Mouse (Mus musculus) embryonic facial prominence, embryonic 11.5 days (tissue): ENCODE results near the gene Ccdc3. TPM values are rescaled to one million over a fixed set of nuclear protein-coding genes. Genes with fewer than 3 reads are reported as not detected.
"Not testable (repeated sequence)": the region's sequence is repeated elsewhere in the genome, so short reads cannot be mapped to it uniquely, and the experiment has no call there.

Experiments
- ATAC-seq: fragments of 200-750 bp; cut with Nextera tagmentation; replicated peaks from 2 replicates; pipeline ENCODE4 v1.8.0; 2017; ENCODE audit warnings: low read depth; ENCODE audit not compliant: insufficient number of reproducible peaks, low FRiP score, low TSS enrichment
- DNase-seq: peaks from one replicate; pipeline ENCODE4 v3.0.0-alpha.2; 2015; ENCODE audit warnings: low spot score
- H3K27ac ChIP-seq: fragments of 300-500 bp; sonication (generic); replicated peaks from 2 replicates; pipeline ENCODE4 v1.5.1; 2014; ENCODE audit warnings: mild to moderate bottlenecking, low read depth, low read length, control low read depth
- H3K27me3 ChIP-seq: fragments of 300-500 bp; sonication (generic); 2 replicates; pipeline ENCODE4 v1.6.1; 2014; ENCODE audit warnings: mild to moderate bottlenecking, low read length, moderate library complexity, mixed read lengths; ENCODE audit not compliant: control insufficient read depth, insufficient read depth
- H3K36me3 ChIP-seq: fragments of 300-500 bp; sonication (generic); replicated peaks from 2 replicates; pipeline ENCODE4 v1.6.1; 2014; ENCODE audit warnings: low read depth, mild to moderate bottlenecking, low read length, moderate library complexity, mixed read lengths; ENCODE audit not compliant: control insufficient read depth, insufficient read depth
- H3K4me1 ChIP-seq: fragments of 300-500 bp; sonication (generic); 2 replicates; pipeline ENCODE4 v1.6.1; 2014; ENCODE audit warnings: low read length, mixed read lengths; ENCODE audit not compliant: control insufficient read depth, insufficient read depth
- H3K4me2 ChIP-seq: fragments of 300-500 bp; sonication (generic); 2 replicates; pipeline ENCODE4 v1.6.1; 2014; ENCODE audit warnings: low read depth, mild to moderate bottlenecking, control low read depth, low read length, moderate library complexity
- H3K4me3 ChIP-seq: fragments of 300-500 bp; sonication (generic); 2 replicates; pipeline ENCODE4 v1.5.1; 2014; ENCODE audit warnings: low read depth, low read length, control low read depth
- H3K9ac ChIP-seq: fragments of 300-500 bp; sonication (generic); replicated peaks from 2 replicates; pipeline ENCODE4 v1.6.1; 2014; ENCODE audit warnings: mild to moderate bottlenecking, control low read depth, low read length
- H3K9me3 ChIP-seq: fragments of 300-500 bp; sonication (generic); replicated peaks from 2 replicates; pipeline ENCODE4 v1.6.1; 2016; ENCODE audit warnings: mild to moderate bottlenecking, low read length, inconsistent platforms, mixed read lengths; ENCODE audit not compliant: control insufficient read depth
- WGBS: fragments of 180-500 bp; shearing (Covaris S2); extraction: QIAGEN DNeasy Blood & Tissue Kit; methylation state at CpG from one replicate; pipeline ENCODE4 v1.1.7; 2014; 5-methylcytosine and 5-hydroxymethylcytosine counted together
- polyA plus RNA-seq: library from polyadenylated mRNA; unstranded; fragments of >200 nt; fragmentation: Nextera tagmentation; extraction: Ambion mirVana; gene quantifications from 2 replicates; pipeline ENCODE4 v1.2.1, GENCODE M21; 2014

Gene Ccdc3
- polyA plus RNA-seq, 1 experiment from 2014 or later = 2.4 TPM

DNA sequence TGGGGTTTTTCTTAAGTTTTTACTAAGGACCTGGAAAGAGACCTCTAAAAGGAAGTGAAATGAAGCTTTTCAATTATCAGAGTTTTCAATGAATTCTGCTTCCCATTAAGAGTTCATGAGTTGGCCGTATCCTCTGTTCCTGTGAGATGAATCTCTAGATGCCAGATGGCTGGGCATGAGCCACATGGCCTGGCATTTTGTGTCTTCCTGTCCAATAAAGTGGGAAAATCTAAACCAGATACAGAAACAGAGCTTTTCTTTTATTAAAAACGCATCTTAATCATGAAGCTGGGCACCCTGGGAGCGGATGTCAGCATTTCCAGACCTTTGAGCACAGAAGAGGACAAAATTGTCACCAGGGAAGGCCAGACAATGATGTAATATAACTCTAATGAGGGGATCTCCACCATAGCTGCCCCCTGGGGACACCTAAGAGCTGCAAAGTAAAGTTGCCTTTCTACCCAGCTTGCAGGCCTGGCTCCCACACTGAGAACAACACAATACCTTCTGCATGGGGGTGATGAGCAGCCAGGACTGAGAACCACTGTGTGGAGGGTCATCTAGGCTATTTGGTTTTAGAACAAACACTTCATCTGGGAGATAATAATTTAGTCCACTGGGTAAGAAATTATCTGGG is 99.4 kb downstream of the Ccdc3 start:
- DNase-seq = no peak
- no peak overlapping the region for H3K4me3 ChIP-seq
- H3K4me2 ChIP-seq = no peak overlapping the region
- H3K9ac ChIP-seq = no peak overlapping the region
- ATAC-seq = no peak
- H3K27ac ChIP-seq = no peak overlapping the region
- WGBS = 50% methylated on average over 3 of the region's 3 CpGs
- H3K4me1 ChIP-seq = no peaks in the 10 kb centered on the region
- H3K27me3 ChIP-seq = no peaks in the 10 kb centered on the region
- no peaks in the 10 kb centered on the region for H3K9me3 ChIP-seq
- H3K36me3 ChIP-seq = no peaks in the 10 kb centered on the region

DNA sequence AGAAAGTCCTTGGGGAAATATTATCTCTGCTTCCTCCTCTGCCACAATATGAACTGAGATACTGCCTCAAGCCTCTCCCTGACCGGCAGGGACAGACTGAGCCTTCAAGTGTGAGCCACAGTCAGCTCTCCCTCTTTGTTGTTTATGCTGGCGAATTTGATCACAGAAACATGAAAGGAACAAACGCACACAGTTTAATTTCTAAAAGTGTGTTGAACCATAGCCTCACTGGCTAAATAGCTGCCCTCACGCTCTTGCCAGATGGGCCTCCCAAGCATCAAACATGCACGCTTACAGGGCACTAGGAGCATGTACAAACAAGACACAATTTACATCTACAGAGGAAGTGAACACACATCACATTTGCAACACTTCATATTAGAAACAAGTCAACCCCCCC is 100.3 kb downstream of the Ccdc3 start:
- no peak overlapping the region for H3K4me3 ChIP-seq
- no peaks in the 10 kb centered on the region for H3K27me3 ChIP-seq
- no peak overlapping the region for H3K4me2 ChIP-seq
- no peak overlapping the region for H3K27ac ChIP-seq
- H3K36me3 ChIP-seq = no peaks in the 10 kb centered on the region
- no peaks in the 10 kb centered on the region for H3K9me3 ChIP-seq
- DNase-seq = no peak
- WGBS = 80% methylated on average over 5 of the region's 5 CpGs
- H3K4me1 ChIP-seq = no peaks in the 10 kb centered on the region
- no peak overlapping the region for H3K9ac ChIP-seq
- no peak for ATAC-seq

DNA sequence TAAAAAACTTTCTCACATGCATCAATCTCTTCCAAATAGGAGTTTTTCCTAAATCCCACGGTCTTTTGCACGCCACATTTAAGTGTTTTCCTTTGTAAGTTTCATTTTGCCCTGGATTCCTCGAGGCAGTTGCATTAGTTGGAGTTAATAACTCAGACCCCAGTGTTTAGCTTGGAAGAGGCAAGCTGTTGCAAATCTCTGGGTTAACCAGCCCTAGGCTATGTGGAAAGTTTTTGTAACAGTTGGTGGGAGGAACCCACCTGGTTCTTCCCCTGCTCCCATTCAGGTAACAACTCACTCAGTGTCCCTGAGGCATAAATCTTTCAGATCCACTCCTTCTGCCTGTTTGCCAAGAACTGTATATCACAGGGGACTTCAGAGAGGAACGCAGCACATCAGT is 101.9 kb downstream of the Ccdc3 start:
- ATAC-seq (no peak), DNase-seq (peak; percentile 22)
- Histone ChIP-seq H3K36me3 (no peaks in the 10 kb centered on the region), H3K9ac (no peak overlapping the region), H3K4me1 (no peaks in the 10 kb centered on the region), H3K4me2 (no peak overlapping the region), H3K27ac (no peak overlapping the region), H3K27me3 (no peaks in the 10 kb centered on the region), H3K4me3 (no peak overlapping the region), H3K9me3 (no peaks in the 10 kb centered on the region)
- 73% methylated on average over 4 of the region's 4 CpGs for WGBS

DNA sequence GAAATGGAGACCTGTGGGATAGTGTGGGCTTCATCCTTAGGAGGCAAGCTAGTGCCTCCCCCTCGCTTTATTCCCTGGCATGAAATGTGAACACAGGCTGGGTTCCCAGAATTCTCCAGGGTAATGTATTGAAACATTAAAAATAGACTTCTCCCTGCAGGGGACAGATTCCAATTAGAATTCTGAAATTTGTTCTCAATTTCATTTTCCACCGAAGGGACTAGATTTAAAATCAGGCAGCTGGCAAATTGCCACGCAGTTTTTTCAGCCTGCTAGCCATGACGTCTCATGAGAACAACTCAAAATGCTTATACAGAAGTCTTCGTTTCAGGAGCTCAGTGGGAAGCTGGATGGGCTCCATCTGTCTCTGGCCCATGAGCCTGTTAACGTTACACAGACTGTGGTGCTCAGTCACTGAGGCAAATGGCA is 103.9 kb downstream of the Ccdc3 start:
- DNase-seq (no peak), ATAC-seq (no peak)
- H3K36me3 ChIP-seq = no peaks in the 10 kb centered on the region
- H3K4me1 ChIP-seq = no peaks in the 10 kb centered on the region
- 58% methylated on average over 6 of the region's 6 CpGs for WGBS
- no peaks in the 10 kb centered on the region for H3K27me3 ChIP-seq
- H3K4me2 ChIP-seq = no peak overlapping the region
- H3K27ac ChIP-seq = no peak overlapping the region
- H3K9ac ChIP-seq = no peak overlapping the region
- H3K4me3 ChIP-seq = no peak overlapping the region
- H3K9me3 ChIP-seq = no peaks in the 10 kb centered on the region

GRCm38 (mm10) chr2:5249199-5249598 is 111.6 kb downstream of the Ccdc3 start:
- not testable (repeated sequence) for H3K9me3 ChIP-seq, H3K27me3 ChIP-seq, H3K4me1 ChIP-seq, H3K4me2 ChIP-seq, ATAC-seq, H3K27ac ChIP-seq, H3K36me3 ChIP-seq, H3K4me3 ChIP-seq, DNase-seq, H3K9ac ChIP-seq
- WGBS = 94% methylated on average over 6 of the region's 6 CpGs

DNA sequence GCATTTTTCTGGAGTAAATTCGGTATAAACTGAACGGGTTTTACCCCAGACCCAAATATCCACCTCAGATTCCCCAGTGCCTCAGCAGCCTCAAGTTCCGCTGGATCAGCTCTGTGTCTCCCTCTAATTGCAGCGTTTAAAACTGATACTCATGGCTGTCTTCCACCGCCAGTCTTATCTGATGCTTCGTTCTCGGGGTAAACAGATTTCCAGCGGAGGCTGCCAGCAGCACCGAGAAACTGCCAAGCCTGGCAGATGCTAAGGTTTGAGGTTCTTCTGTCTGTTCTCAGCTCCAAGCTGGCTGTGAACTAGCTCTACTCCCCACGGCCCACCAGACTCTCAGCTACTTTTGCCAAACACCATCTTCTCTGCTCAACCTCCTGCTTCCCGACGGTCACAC is 112.4 kb downstream of the Ccdc3 start:
- WGBS = 76% methylated on average over 12 of the region's 12 CpGs

DNA sequence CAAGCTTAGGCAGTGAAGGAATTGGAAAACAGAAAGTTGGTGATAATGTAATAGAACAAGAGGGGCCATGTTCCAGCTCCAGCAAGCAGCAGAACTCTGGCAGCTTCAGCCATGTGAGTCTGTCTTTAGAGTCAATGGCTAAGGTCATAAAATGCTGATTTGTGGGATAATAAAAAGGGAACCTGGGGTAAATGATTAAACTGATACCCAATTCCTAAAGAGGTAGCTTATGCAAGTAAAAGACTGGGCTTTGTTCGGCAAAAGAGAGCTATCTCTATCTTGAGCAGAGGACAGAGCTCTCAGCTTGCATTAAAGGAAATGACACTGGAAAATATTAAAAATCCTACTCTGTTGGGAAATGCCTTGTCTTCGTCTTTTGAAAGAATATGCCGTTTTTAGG is 120.7 kb downstream of the Ccdc3 start:
- H3K27ac ChIP-seq = no peak overlapping the region
- H3K36me3 ChIP-seq = no peaks in the 10 kb centered on the region
- no peak overlapping the region for H3K4me3 ChIP-seq
- DNase-seq = no peak
- no peaks in the 10 kb centered on the region for H3K4me1 ChIP-seq
- no peak overlapping the region for H3K9ac ChIP-seq
- no peaks in the 10 kb centered on the region for H3K9me3 ChIP-seq
- no peak for ATAC-seq
- WGBS = 88% methylated on average over 3 of the region's 3 CpGs
- no peaks in the 10 kb centered on the region for H3K27me3 ChIP-seq
- no peak overlapping the region for H3K4me2 ChIP-seq

More for the DNA sequence above, 112.4 kb downstream of the Ccdc3 start:
- no peaks in the 10 kb centered on the region for H3K36me3 ChIP-seq
- no peak overlapping the region for H3K27ac ChIP-seq
- H3K9ac ChIP-seq = no peak overlapping the region
- H3K4me3 ChIP-seq = no peak overlapping the region
- DNase-seq = no peak
- ATAC-seq = no peak
- H3K4me2 ChIP-seq = no peak overlapping the region
- no peaks in the 10 kb centered on the region for H3K27me3 ChIP-seq
- H3K4me1 ChIP-seq = no peaks in the 10 kb centered on the region
- H3K9me3 ChIP-seq = no peaks in the 10 kb centered on the region

- Histone ChIP-seq H3K36me3 (no peaks in the 10 kb centered on the region), H3K27me3 (no peaks in the 10 kb centered on the region), H3K4me2 (no peak overlapping the region), H3K4me1 (no peaks in the 10 kb centered on the region), H3K27ac (no peak overlapping the region), H3K9ac (no peak overlapping the region), H3K9me3 (no peaks in the 10 kb centered on the region), H3K4me3 (no peak overlapping the region)
- ATAC-seq (no peak), DNase-seq (no peak)
- 94% methylated on average over 2 of the region's 2 CpGs for WGBS
Measured at GRCm38 (mm10) chr2:5262279-5262678, 124.7 kb downstream of the Ccdc3 start.
